Mouse (Mus musculus): ENCODE data around the gene Trio.

DNA sequence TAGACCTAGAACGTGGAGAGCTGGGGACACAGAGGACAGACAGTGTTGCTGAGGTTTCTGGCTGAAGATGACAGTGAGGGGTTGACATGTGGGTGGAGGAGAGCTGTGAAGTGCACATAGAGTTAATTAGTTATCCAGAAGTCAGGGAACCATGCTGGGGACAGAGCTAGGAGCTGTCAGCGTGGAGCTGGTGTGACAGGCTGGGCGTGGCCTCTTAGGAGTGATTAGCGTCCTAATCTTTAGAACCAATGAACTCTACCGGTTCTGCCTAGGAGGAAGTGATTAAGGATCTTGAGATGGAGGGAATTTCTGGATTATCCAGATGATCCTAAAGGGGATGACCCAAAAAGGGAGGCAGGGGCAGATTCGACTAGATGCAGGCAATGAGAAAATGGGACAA, 301.9 kb downstream of the Trio start:
- TF ChIP-seq POLR2A (IDR thresholded peaks at IDR 0.05; ENCODE audit: low read depth, low read length) (no peak), CTCF (IDR thresholded peaks at IDR 0.05; ENCODE audit: borderline replicate concordance, insufficient read depth, low read length) (no peak)

All from embryonic fibroblast, embryonic 13.5 days (primary cell).